Mouse (Mus musculus) lung, postnatal 0 days (tissue): ENCODE measurements at regions not wholly inside any gene's neighbourhood (a gene's known extent, or its start where the extent isn't known, plus 50 kb on each side); places are given as distances from the start of the nearest gene placed in this dataset.

Experiments
- CTCF ChIP-seq: IDR thresholded peaks from 2 replicates; pipeline ENCODE4 v1.5.1; 2016; ENCODE audit warnings: antibody characterized with exemption, mild to moderate bottlenecking
- EP300 ChIP-seq: IDR thresholded peaks from 2 replicates; pipeline ENCODE4 v1.6.1; 2016; ENCODE audit warnings: antibody characterized with exemption, mild to moderate bottlenecking, control low read depth

GRCm38 (mm10) chr15:5321691-5322090, 77.7 kb upstream of the Ptger4 start:
- no peak for TF ChIP-seq CTCF
- no peak for TF ChIP-seq EP300
